Mouse (Mus musculus): ENCODE data around the gene Spsb4.

- TF ChIP-seq GATA1 (IDR thresholded peaks at IDR 0.05; ENCODE audit: low read length) (no peak), TAL1 (IDR thresholded peaks at IDR 0.05; ENCODE audit: low read length) (no peak)
Measured at GRCm38 (mm10) chr9:97017121-97017810, 1.4 kb downstream of the Spsb4 start.

Measured in erythroblast, embryonic 14.5 days (primary cell).